Mouse (Mus musculus): ENCODE results near the gene Gm28372.

DNA sequence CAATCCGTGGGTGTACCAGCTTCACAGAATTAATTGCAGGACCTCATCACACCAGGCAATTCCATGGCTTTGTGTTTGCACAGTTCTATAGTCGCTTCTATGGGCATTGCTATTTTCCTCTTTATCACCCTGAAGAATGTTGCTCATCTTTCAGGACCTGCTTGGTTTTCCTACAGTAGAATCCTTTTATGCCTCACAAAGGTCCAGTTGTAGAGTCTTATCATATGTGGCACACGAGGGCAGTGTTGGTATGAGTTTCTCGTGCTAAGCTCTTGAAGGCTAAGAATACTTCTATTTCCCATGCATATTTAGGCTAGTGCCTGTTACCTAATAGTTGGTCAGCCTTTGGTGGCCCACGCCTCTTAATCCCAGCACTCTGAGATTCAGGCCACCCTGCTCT, 20.1 kb downstream of the Gm28372 start:
- TF ChIP-seq POLR2A (IDR thresholded peaks at IDR 0.05; ENCODE audit: low read depth, low read length) (no peak), CTCF (IDR thresholded peaks at IDR 0.05; ENCODE audit: extremely low read depth, insufficient read depth, insufficient read length, insufficient replicate concordance) (no peak)
